Mouse (Mus musculus) G1E (cell line): ENCODE data around the gene Lrrc29. TPM values are rescaled to one million over a fixed set of nuclear protein-coding genes. Genes with fewer than 3 reads are reported as not detected.

ENCODE experiments used
- ATAC-seq: 2 replicates; pipeline ENCODE4 v1.8.0; 2016; ENCODE audit warnings: mild to moderate bottlenecking; ENCODE audit not compliant: insufficient number of reproducible peaks, poor library complexity, low FRiP score, severe bottlenecking; ENCODE audit errors: extremely low read depth
- DNase-seq: peaks from one replicate; pipeline ENCODE4 v3.0.0; 2012; ENCODE audit warnings: low spot score
- H3K27me3 ChIP-seq: 2 replicates; pipeline ENCODE4 v1.6.1; 2012; ENCODE audit warnings: mild to moderate bottlenecking, low read length, inconsistent platforms; ENCODE audit not compliant: insufficient read depth
- H3K36me3 ChIP-seq: replicated peaks from 2 replicates; pipeline ENCODE3; 2012; ENCODE audit warnings: mild to moderate bottlenecking, inconsistent platforms
- H3K4me1 ChIP-seq: 2 replicates; pipeline ENCODE4 v1.6.1; 2012; ENCODE audit warnings: low read depth, low read length, inconsistent platforms, mixed read lengths; ENCODE audit not compliant: insufficient read depth
- H3K4me3 ChIP-seq: 2 replicates; pipeline ENCODE4 v1.5.1; 2012; ENCODE audit warnings: low read depth, mild to moderate bottlenecking, inconsistent platforms, low read length, moderate library complexity, mixed read lengths
- H3K9me3 ChIP-seq: replicated peaks from 2 replicates; pipeline ENCODE4 v1.6.1; 2012; ENCODE audit warnings: inconsistent platforms
- CTCF ChIP-seq: IDR thresholded peaks from 2 replicates; pipeline ENCODE4 v1.5.1; 2012; ENCODE audit warnings: low read depth, low read length, inconsistent platforms, mixed read lengths
- GATA1 ChIP-seq: IDR thresholded peaks from 2 replicates; pipeline ENCODE4 v1.6.1; 2012; ENCODE audit warnings: borderline replicate concordance, low read length, inconsistent platforms, mixed read lengths
- GATA2 ChIP-seq: IDR thresholded peaks from 2 replicates; pipeline ENCODE4 v1.6.1; 2012; ENCODE audit warnings: low read depth, low read length, inconsistent platforms, borderline replicate concordance
- POLR2AphosphoS5 ChIP-seq: IDR thresholded peaks from 2 replicates; pipeline ENCODE4 v1.6.1; 2012; ENCODE audit warnings: low read depth, low read length, inconsistent platforms; ENCODE audit not compliant: insufficient replicate concordance
- TAL1 ChIP-seq: conservative IDR thresholded peaks from 2 replicates; pipeline ENCODE4 v1.6.1; 2012; ENCODE audit warnings: low read depth, low read length, inconsistent platforms, mixed read lengths
- polyA plus RNA-seq: library from polyadenylated mRNA; stranded (reverse); fragments of >175 nt; gene quantifications from 2 replicates; pipeline ENCODE4 v1.2.3, GENCODE M21; 2012
- total RNA-seq, 2 experiments: library from RNA; stranded (forward) in 1 of 2; stranded (reverse) in 1 of 2; fragments of 200-1000 nt in 1 of 2; fragments of >200 nt in 1 of 2; fragmentation: Nextera tagmentation in 1 of 2; gene quantifications; 2 replicates each; pipeline ENCODE4 v1.2.3; 2014 to 2017

Lrrc29 gene
- total and polyA plus RNA-seq, 3 experiments: 1.6 to 15.5 (median 4.6) TPM

GRCm38 (mm10) chr8:105264024-105264982, 61.8 kb downstream of the Lrrc29 start, which contains the start of the genes Tradd and Fbxl8:
TSS of gene Tradd (minus strand) at chr8:105264609.
TSS of gene Fbxl8 (plus strand) at chr8:105264648.
- peak; percentile 87 for DNase-seq
- peak; percentile 69; the same call in 1 of the 2 replicates for ATAC-seq
- peaks cover 14% of the 10 kb centered on the region for H3K9me3 ChIP-seq
- peaks cover 4% of the 10 kb centered on the region; the same call in 1 of the 2 replicates for H3K27me3 ChIP-seq
- H3K36me3 ChIP-seq: peaks cover 60% of the 10 kb centered on the region
- TF ChIP-seq POLR2AphosphoS5: no peak
- TF ChIP-seq CTCF: no peak
- TF ChIP-seq GATA2: no peak
- no peak for TF ChIP-seq TAL1
- TF ChIP-seq GATA1: no peak
- H3K4me1 ChIP-seq: peaks cover 76% of the 10 kb centered on the region
- peak within 1 kb of the TSS; percentile 93 for H3K4me3 ChIP-seq

- Histone ChIP-seq H3K4me3 (peak overlapping the region; percentile 93), H3K4me1 (peaks cover 72% of the 10 kb centered on the region), H3K27me3 (no peaks in the 10 kb centered on the region; the same call in 1 of the 2 replicates), H3K9me3 (peaks cover 9% of the 10 kb centered on the region), H3K36me3 (peaks cover 60% of the 10 kb centered on the region)
- ATAC-seq (no peak), DNase-seq (no peak)
- TF ChIP-seq CTCF (no peak), GATA1 (no peak)
These were observed 62.7 kb downstream of the Lrrc29 start for GRCm38 (mm10) chr8:105263244-105263912.

Other genes starting within 250 kb of the Lrrc29 start
Only the 20 nearest of the 23 such genes appear.
- 81.9 and 84.2 TPM in 2 replicates for gene Cbfb, start 155.6 kb downstream of the Lrrc29 start, total RNA-seq (2014; fragmentation: Nextera tagmentation)
- gene Cbfb, start 155.6 kb downstream of the Lrrc29 start, total RNA-seq (2017): 175 and 182 TPM in 2 replicates
- 31.4 and 33.5 TPM in 2 replicates for gene Cbfb, start 155.6 kb downstream of the Lrrc29 start, polyA plus RNA-seq
- gene D230025D16Rik, start 101.1 kb downstream of the Lrrc29 start, total RNA-seq (2014; fragmentation: Nextera tagmentation): 35.2 and 37.5 TPM in 2 replicates
- gene D230025D16Rik, start 101.1 kb downstream of the Lrrc29 start, total RNA-seq (2017): 27.2 and 28.8 TPM in 2 replicates
- 4.0 and 5.0 TPM in 2 replicates for gene D230025D16Rik, start 101.1 kb downstream of the Lrrc29 start, polyA plus RNA-seq
- 4.8 and 5.9 TPM in 2 replicates for gene B3gnt9, start 71.1 kb downstream of the Lrrc29 start, total RNA-seq (2014; fragmentation: Nextera tagmentation)
- 6.2 and 7.4 TPM in 2 replicates for gene B3gnt9, start 71.1 kb downstream of the Lrrc29 start, total RNA-seq (2017)
- 4.4 and 7.0 TPM in 2 replicates for gene B3gnt9, start 71.1 kb downstream of the Lrrc29 start, polyA plus RNA-seq
- gene Tradd, start 61.7 kb downstream of the Lrrc29 start, total RNA-seq (2014; fragmentation: Nextera tagmentation): 12.5 and 14.2 TPM in 2 replicates
- gene Tradd, start 61.7 kb downstream of the Lrrc29 start, total RNA-seq (2017): 20.8 and 23.4 TPM in 2 replicates
- gene Tradd, start 61.7 kb downstream of the Lrrc29 start, polyA plus RNA-seq: 27.9 and 30.0 TPM in 2 replicates
- 6.8 and 8.0 TPM in 2 replicates for gene Fbxl8, start 61.6 kb downstream of the Lrrc29 start, total RNA-seq (2014; fragmentation: Nextera tagmentation)
- 6.0 and 6.9 TPM in 2 replicates for gene Fbxl8, start 61.6 kb downstream of the Lrrc29 start, total RNA-seq (2017)
- gene Fbxl8, start 61.6 kb downstream of the Lrrc29 start, polyA plus RNA-seq: 8.9 and 9.6 TPM in 2 replicates
- gene Hsf4, start 56.5 kb downstream of the Lrrc29 start, total RNA-seq (2014; fragmentation: Nextera tagmentation): 0.49 and 0.68 TPM in 2 replicates
- gene Hsf4, start 56.5 kb downstream of the Lrrc29 start, total RNA-seq (2017): 0.70 and 0.93 TPM in 2 replicates
- 0.33 and 0.39 TPM in 2 replicates for gene Hsf4, start 56.5 kb downstream of the Lrrc29 start, polyA plus RNA-seq
- gene Nol3, start 50.1 kb downstream of the Lrrc29 start, total RNA-seq (2014; fragmentation: Nextera tagmentation): 0.39 and 0.60 TPM in 2 replicates
- gene Nol3, start 50.1 kb downstream of the Lrrc29 start, total RNA-seq (2017): 0.41 and 0.49 TPM in 2 replicates
- gene Nol3, start 50.1 kb downstream of the Lrrc29 start, polyA plus RNA-seq: 0.60 and 0.77 TPM in 2 replicates
- 7.8 and 9.0 TPM in 2 replicates for gene 4931428F04Rik, start 36.4 kb downstream of the Lrrc29 start, total RNA-seq (2014; fragmentation: Nextera tagmentation)
- 2.6 and 2.8 TPM in 2 replicates for gene 4931428F04Rik, start 36.4 kb downstream of the Lrrc29 start, total RNA-seq (2017)
- 1.5 and 2.0 TPM in 2 replicates for gene 4931428F04Rik, start 36.4 kb downstream of the Lrrc29 start, polyA plus RNA-seq
- gene Exoc3l, start 30.2 kb downstream of the Lrrc29 start, total RNA-seq (2014; fragmentation: Nextera tagmentation): 1.4 and 3.2 TPM in 2 replicates
- 1.5 and 2.8 TPM in 2 replicates for gene Exoc3l, start 30.2 kb downstream of the Lrrc29 start, total RNA-seq (2017)
- 2.6 and 2.7 TPM in 2 replicates for gene Exoc3l, start 30.2 kb downstream of the Lrrc29 start, polyA plus RNA-seq
- gene E2f4, start 28.6 kb downstream of the Lrrc29 start, total RNA-seq (2014; fragmentation: Nextera tagmentation): 228 and 274 TPM in 2 replicates
- gene E2f4, start 28.6 kb downstream of the Lrrc29 start, total RNA-seq (2017): 40.1 and 42.5 TPM in 2 replicates
- gene E2f4, start 28.6 kb downstream of the Lrrc29 start, polyA plus RNA-seq: 69.8 and 79.2 TPM in 2 replicates
- gene Elmo3, start 20.7 kb downstream of the Lrrc29 start, total RNA-seq (2014; fragmentation: Nextera tagmentation): 2.2 and 3.5 TPM in 2 replicates
- 0.49 and 1.6 TPM in 2 replicates for gene Elmo3, start 20.7 kb downstream of the Lrrc29 start, total RNA-seq (2017)
- 0.63 and 0.76 TPM in 2 replicates for gene Elmo3, start 20.7 kb downstream of the Lrrc29 start, polyA plus RNA-seq
- gene Tmem208, start 76 bp upstream of the Lrrc29 start, total RNA-seq (2014; fragmentation: Nextera tagmentation): 26.7 and 35.5 TPM in 2 replicates
- gene Tmem208, start 76 bp upstream of the Lrrc29 start, total RNA-seq (2017): 37.8 and 54.5 TPM in 2 replicates
- 19.5 and 25.2 TPM in 2 replicates for gene Tmem208, start 76 bp upstream of the Lrrc29 start, polyA plus RNA-seq
- gene Fhod1, start 21.7 kb upstream of the Lrrc29 start, total RNA-seq (2014; fragmentation: Nextera tagmentation): 2.3 and 4.7 TPM in 2 replicates
- gene Fhod1, start 21.7 kb upstream of the Lrrc29 start, total RNA-seq (2017): 1.7 and 3.3 TPM in 2 replicates
- gene Fhod1, start 21.7 kb upstream of the Lrrc29 start, polyA plus RNA-seq: 6.0 and 6.1 TPM in 2 replicates
- 0.68 and 1.2 TPM in 2 replicates for gene Slc9a5, start 22.6 kb upstream of the Lrrc29 start, total RNA-seq (2014; fragmentation: Nextera tagmentation)
- 0.46 and 0.49 TPM in 2 replicates for gene Slc9a5, start 22.6 kb upstream of the Lrrc29 start, total RNA-seq (2017)
- 0.87 and 0.99 TPM in 2 replicates for gene Slc9a5, start 22.6 kb upstream of the Lrrc29 start, polyA plus RNA-seq
- not detected in 2 replicates for gene Plekhg4, start 47.0 kb upstream of the Lrrc29 start, total RNA-seq (2014; fragmentation: Nextera tagmentation)
- gene Plekhg4, start 47.0 kb upstream of the Lrrc29 start, total RNA-seq (2017): 0.11 TPM in 1 of 2 replicates, not detected in the other
- 0.01 TPM in 1 of 2 replicates, not detected in the other for gene Plekhg4, start 47.0 kb upstream of the Lrrc29 start, polyA plus RNA-seq
- gene Kctd19, start 87.2 kb upstream of the Lrrc29 start, total RNA-seq (2014; fragmentation: Nextera tagmentation): not detected in 2 replicates
- not detected in 2 replicates for gene Kctd19, start 87.2 kb upstream of the Lrrc29 start, total RNA-seq (2017)
- gene Kctd19, start 87.2 kb upstream of the Lrrc29 start, polyA plus RNA-seq: not detected in 2 replicates
- not detected in 2 replicates for gene Lrrc36, start 87.3 kb upstream of the Lrrc29 start, total RNA-seq (2014; fragmentation: Nextera tagmentation)
- gene Lrrc36, start 87.3 kb upstream of the Lrrc29 start, total RNA-seq (2017): not detected in 2 replicates
- gene Lrrc36, start 87.3 kb upstream of the Lrrc29 start, polyA plus RNA-seq: not detected in 2 replicates
- not detected in 2 replicates for gene Tppp3, start 145.2 kb upstream of the Lrrc29 start, total RNA-seq (2014; fragmentation: Nextera tagmentation)
- gene Tppp3, start 145.2 kb upstream of the Lrrc29 start, total RNA-seq (2017): not detected in 2 replicates
- gene Tppp3, start 145.2 kb upstream of the Lrrc29 start, polyA plus RNA-seq: not detected in 2 replicates
- gene Zdhhc1, start 170.6 kb upstream of the Lrrc29 start, total RNA-seq (2014; fragmentation: Nextera tagmentation): not detected in 2 replicates
- gene Zdhhc1, start 170.6 kb upstream of the Lrrc29 start, total RNA-seq (2017): 0.16 and 0.29 TPM in 2 replicates
- 0.02 and 0.03 TPM in 2 replicates for gene Zdhhc1, start 170.6 kb upstream of the Lrrc29 start, polyA plus RNA-seq
- not detected in 2 replicates for gene Hsd11b2, start 192.5 kb upstream of the Lrrc29 start, total RNA-seq (2014; fragmentation: Nextera tagmentation)
- not detected in 2 replicates for gene Hsd11b2, start 192.5 kb upstream of the Lrrc29 start, total RNA-seq (2017)
- gene Hsd11b2, start 192.5 kb upstream of the Lrrc29 start, polyA plus RNA-seq: not detected in 2 replicates